Mouse (Mus musculus): ENCODE measurements at regions not wholly inside any gene's neighbourhood (a gene's known extent, or its start where the extent isn't known, plus 50 kb on each side); places are given as distances from the start of the nearest gene placed in this dataset.
A peak's percentile ranks its signal among the peaks of the same experiment; 100 is the strongest.

- DNase-seq (ENCODE audit: low spot score), result no peak
These were observed 229.5 kb upstream of the Lcorl start for GRCm38 (mm10) chr5:46086885-46087284.

GRCm38 (mm10) chr5:46083293-46083692 lies 225.9 kb upstream of the Lcorl start:
- no peak for DNase-seq (ENCODE audit: low spot score)

- DNase-seq (ENCODE audit: low spot score), result no peak
These were observed 216.3 kb upstream of the Lcorl start for GRCm38 (mm10) chr5:46073744-46074143.

GRCm38 (mm10) chr5:46073136-46073535 lies 215.7 kb upstream of the Lcorl start:
- DNase-seq (ENCODE audit: low spot score), result no peak

GRCm38 (mm10) chr5:46059910-46060309 lies 202.5 kb upstream of the Lcorl start:
- DNase-seq (ENCODE audit: low spot score), result no peak

GRCm38 (mm10) chr5:46054850-46055249 lies 197.4 kb upstream of the Lcorl start:
- DNase-seq (ENCODE audit: low spot score), result no peak

- DNase-seq (ENCODE audit: low spot score), result no peak
These were observed 185.4 kb upstream of the Lcorl start for GRCm38 (mm10) chr5:46042684-46043348.

GRCm38 (mm10) chr5:46033008-46033676 lies 175.7 kb upstream of the Lcorl start:
- DNase-seq (ENCODE audit: low spot score), result peak; percentile 12

GRCm38 (mm10) chr5:46032206-46032605 lies 174.8 kb upstream of the Lcorl start:
- no peak for DNase-seq (ENCODE audit: low spot score)

- no peak for DNase-seq (ENCODE audit: low spot score)
These were observed 166.7 kb upstream of the Lcorl start for GRCm38 (mm10) chr5:46024138-46024537.

GRCm38 (mm10) chr5:46023456-46023855 lies 166.0 kb upstream of the Lcorl start:
- DNase-seq (ENCODE audit: low spot score), result no peak

GRCm38 (mm10) chr5:46022047-46022422 lies 164.6 kb upstream of the Lcorl start:
- DNase-seq (ENCODE audit: low spot score), result no peak

GRCm38 (mm10) chr5:46021398-46022046 lies 164.1 kb upstream of the Lcorl start:
- no peak for DNase-seq (ENCODE audit: low spot score)

- no peak for DNase-seq (ENCODE audit: low spot score)
These were observed 162.8 kb upstream of the Lcorl start for GRCm38 (mm10) chr5:46020175-46020574.

- DNase-seq (ENCODE audit: low spot score), result no peak
These were observed 150.0 kb upstream of the Lcorl start for GRCm38 (mm10) chr5:46007446-46007845.

- DNase-seq (ENCODE audit: low spot score), result no peak
These were observed 149.3 kb upstream of the Lcorl start for GRCm38 (mm10) chr5:46006691-46007090.

- no peak for DNase-seq (ENCODE audit: low spot score)
These were observed 148.8 kb upstream of the Lcorl start for GRCm38 (mm10) chr5:46006228-46006627.

- no peak for DNase-seq (ENCODE audit: low spot score)
These were observed 148.2 kb upstream of the Lcorl start for GRCm38 (mm10) chr5:46005631-46006030.

GRCm38 (mm10) chr5:46002011-46002410 lies 144.6 kb upstream of the Lcorl start:
- DNase-seq (ENCODE audit: low spot score), result no peak

GRCm38 (mm10) chr5:45957766-45958165 lies 100.4 kb upstream of the Lcorl start:
- DNase-seq (ENCODE audit: low spot score), result no peak

- no peak for DNase-seq (ENCODE audit: low spot score)
These were observed 86.6 kb upstream of the Lcorl start for GRCm38 (mm10) chr5:45943970-45944369.

- no peak for DNase-seq (ENCODE audit: low spot score)
These were observed 75.6 kb upstream of the Lcorl start for GRCm38 (mm10) chr5:45932970-45933369.

GRCm38 (mm10) chr5:45931252-45931651 lies 73.8 kb upstream of the Lcorl start:
- no peak for DNase-seq (ENCODE audit: low spot score)
